Mouse (Mus musculus) liver, adult (tissue): ENCODE measurements around the gene Ntsr1.

Source experiments
- GATA4 ChIP-seq: IDR thresholded peaks from 2 replicates; pipeline ENCODE4 v1.6.1; 2014; ENCODE audit warnings: mild to moderate bottlenecking, low read length; ENCODE audit not compliant: insufficient replicate concordance

Ntsr1 gene

DNA sequence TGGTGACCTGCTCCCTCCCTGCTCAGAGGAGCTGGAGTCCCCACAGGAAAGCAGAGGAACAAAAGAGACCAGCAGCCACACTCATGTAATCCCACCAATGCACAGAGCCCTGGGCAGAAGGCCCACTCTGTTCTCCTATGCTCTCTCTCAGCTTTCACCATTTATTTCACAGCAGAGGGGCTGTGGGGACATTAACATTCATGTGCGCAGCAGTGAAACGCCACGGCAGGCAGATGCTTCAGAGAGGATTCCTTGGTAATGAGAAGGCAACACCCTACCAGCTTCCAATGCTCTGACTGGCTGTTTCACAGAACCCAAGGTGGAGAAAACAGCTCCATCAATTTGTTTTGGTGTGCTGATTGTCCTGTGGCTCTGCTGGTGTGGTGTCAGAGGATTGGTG lies 14.5 kb upstream of the Ntsr1 start:
- no peak for TF ChIP-seq GATA4

DNA sequence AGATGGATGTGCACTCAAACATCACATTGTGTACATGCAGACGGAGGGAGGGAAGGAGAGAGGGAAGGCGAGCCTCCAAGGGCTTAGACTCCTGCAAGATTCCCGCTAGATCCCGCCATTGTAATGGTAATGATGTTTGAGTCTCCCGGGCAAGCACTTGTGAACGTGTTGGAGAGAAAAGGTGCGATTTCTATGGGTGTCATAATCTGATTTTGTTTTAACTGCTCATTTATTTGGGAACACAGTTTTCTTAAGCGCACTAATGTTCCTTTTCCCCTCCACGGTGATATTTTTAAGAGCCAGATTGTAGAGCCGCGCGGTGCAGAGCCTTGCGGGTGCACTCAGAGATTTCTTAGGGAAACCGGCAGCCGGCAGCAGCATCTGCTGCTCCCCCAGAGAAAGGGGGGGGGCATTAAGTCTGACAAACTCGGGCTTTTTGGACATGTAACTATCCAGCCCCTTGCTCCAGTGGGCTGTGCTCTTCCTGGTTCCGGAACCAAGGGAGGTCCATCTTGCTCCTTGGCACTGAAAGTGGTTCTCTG lies 11.5 kb upstream of the Ntsr1 start:
- no peak for TF ChIP-seq GATA4

DNA sequence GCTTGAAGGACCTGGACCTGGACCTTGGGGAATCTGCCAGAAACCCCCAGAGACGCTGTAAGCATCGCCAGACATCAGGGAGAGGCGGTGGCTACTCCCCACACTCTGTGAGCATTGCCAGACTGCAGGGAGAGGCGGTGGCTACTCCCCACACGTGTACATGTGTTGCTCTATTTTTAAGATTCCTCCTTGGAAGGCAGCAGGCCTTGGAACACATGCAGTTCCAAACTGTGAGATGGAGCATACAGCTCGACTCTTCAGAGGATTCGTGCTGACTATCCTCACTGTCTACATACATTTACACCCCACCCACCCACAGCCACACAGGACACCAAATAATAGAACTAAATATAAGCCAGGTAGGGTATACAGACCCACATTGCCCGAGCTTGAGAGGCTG lies 3.9 kb upstream of the Ntsr1 start:
- TF ChIP-seq GATA4, result no peak

- no peak for TF ChIP-seq GATA4
These were observed 950 bp downstream of the Ntsr1 start for GRCm38 (mm10) chr2:180500726-180501125.

DNA sequence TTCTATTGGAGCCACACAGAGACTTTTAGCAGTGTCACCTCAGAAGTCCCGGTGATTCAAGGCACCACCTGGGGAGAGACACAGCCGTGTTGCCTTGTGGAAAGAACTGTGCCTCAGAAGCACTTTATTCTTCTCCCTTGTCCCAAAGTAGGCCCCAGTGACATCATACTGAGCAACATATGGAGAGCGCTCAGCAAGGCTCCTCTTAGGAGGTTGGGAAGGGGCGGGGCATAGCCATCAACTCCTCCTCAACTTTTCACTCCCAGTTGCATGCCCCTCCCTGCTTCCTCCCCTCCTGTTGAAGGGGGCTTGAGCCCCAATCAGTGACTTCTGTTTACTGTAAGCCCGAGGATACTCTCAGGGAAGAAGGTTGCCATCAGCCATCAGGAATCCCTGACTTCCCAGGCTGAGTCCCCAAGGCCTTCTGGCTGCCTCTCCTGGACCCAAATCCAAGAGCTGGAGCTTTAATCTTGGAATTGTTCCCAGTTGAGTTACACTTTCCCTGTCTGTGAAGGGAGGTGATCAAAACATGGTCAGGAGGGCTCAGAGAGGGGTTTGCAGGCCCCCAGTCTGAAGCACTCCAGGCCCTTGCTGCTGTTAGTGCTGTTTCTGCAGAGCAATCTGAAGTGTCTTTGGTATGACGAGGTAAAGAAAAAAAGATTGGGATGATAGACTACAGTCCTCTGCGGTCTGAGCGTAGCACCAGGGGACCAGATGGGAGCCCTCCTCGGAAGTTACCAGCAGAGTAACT lies 1.6 kb downstream of the Ntsr1 start:
- no peak for TF ChIP-seq GATA4

GRCm38 (mm10) chr2:180506281-180506680 lies 6.5 kb downstream of the Ntsr1 start:
- no peak for TF ChIP-seq GATA4

DNA sequence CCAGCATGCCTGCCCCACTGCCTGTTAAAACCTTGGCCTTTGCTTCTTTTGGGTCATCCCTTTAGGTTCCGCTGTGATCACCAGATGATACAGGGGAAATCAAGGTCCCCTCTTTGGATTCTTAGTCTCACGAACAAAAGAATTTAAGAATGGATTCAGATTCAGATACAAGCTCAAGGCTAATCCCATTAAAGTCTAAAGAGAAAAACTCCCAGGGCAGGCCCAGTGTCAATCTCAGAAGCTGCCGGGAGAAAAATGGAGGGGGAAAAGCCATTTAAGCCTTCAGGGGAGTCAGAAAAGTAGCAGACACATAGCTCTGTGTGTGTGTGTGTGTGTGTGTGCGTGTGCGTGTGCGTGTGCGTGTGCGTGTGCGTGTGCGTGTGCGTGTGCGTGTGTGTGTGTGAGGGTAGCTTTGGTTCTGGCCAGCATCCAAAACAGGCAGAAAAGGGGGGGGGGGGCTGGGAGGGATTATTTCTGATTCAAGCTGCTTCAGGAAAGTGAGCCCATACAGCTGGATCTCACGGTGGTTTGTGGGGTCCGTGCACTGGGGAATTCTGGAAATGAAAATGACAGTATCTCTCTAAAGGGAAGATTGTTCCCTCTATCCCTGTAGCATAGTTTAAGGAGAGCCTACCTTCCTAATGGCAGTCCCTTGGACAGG lies 8.8 kb downstream of the Ntsr1 start:
- no peak for TF ChIP-seq GATA4

DNA sequence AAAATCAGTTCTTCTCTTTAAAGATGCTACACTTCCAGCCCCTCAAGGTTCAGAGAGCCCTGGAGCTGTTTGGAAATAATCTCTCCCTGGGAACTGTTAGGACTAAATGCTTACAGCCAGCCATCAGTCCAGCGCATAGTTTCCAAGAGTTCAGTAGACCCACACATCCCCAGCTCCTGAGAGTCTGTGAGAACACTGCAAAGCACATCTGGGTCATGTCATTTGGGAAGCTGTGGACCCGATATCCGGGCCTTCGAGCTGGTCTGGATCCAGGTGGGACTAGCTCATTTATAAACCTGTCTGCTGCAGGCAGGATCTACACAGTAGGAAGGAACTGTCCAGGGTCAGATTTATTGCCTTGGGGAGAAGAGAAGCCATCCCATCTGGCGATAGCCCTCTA lies 11.1 kb downstream of the Ntsr1 start:
- TF ChIP-seq GATA4, result no peak

GRCm38 (mm10) chr2:180511875-180512661 lies 12.3 kb downstream of the Ntsr1 start:
- TF ChIP-seq GATA4, result no peak

DNA sequence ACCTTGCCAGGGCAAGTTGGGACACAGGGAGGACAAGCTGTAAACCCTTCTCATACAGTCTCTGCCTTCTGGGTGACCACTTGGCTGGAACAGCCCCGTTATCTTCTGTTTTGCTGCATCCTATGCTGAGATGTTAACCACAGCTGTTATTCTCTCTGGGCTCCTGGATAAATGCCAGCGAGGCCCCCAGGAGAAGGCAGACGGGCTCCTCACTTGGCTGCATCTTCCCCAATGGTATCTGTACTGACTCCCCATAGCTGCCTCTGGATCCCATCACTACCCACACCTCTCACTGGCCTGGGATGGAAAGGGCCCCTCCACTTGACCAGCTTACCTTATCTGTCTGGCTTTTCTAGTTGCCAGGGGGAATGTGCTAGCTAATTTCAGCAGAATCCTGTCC lies 13.2 kb downstream of the Ntsr1 start:
- TF ChIP-seq GATA4, result no peak

DNA sequence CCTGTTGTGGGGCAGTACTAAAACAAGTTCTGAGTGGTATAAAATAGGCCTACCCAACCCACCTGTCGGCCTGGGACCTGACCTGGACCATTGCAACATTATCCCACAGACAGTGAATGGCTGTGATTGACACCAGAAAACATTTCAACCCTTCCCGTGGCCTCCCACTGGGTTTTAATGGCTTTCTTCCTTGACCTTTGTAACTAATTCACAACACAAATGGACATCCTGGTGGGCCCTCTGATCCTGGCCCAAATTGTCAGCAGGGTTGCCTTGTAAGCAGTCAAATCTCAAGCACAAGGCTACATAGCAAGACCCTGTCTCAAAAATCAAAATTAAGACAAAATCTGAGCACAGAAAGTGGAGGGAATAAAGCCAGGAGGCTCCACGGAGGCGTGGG lies 14.1 kb downstream of the Ntsr1 start:
- TF ChIP-seq GATA4, result no peak

- TF ChIP-seq GATA4, result no peak
These were observed 21.9 kb downstream of the Ntsr1 start for GRCm38 (mm10) chr2:180521437-180522221.

DNA sequence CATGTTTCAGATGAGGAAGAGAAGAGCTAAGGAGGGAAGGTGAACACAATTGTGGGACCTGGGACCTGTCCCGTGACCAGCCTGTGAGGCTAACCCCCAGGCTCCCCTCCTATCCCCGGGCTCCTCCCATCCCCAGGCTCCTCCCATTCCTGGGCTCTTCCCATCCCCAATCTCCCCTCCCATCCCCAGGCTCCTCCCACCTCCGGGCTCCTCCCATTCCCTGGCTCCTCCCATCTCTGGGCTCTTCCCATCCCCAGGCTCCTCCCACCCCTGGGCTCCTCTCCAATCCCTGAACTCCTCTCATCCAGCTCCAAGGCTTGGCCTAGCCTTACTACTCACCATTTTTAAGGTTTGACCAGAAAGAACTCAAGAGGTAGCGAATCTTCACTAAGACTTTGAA lies 23.0 kb downstream of the Ntsr1 start:
- no peak for TF ChIP-seq GATA4

GRCm38 (mm10) chr2:180527447-180527846 lies 27.7 kb downstream of the Ntsr1 start:
- TF ChIP-seq GATA4, result no peak

DNA sequence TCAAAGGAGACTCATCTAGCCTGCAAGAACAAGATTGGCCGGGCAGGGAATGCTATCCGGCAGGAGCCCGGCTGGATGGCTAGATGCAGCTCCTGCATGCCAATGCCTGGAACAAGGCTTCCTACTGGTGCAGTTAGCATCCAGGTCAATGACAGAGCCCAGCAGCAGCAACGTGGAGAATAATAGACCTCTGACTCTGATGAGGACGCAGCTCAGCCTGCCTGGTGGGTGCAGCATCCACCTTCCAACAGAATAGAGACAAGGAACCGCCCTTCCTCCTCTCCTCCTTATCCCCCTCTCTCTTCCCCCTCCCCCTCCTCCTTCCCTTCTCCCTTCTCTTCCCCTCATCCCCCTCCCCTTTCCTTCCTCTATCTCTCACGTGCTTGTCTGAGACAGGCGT lies 28.1 kb downstream of the Ntsr1 start:
- no peak for TF ChIP-seq GATA4
